Mouse (Mus musculus) left cerebral cortex, postnatal 25 days (tissue): Measurements from ENCODE around the gene Hcar2. TPM values are rescaled to one million over a fixed set of nuclear protein-coding genes. Genes with fewer than 3 reads are reported as not detected.

ENCODE experiments used
- DNase-seq, 2 experiments: peaks; one replicate each; pipeline ENCODE4 v3.0.0; 2022; ENCODE audit warnings: low spot score in 2 of 2, mixed read lengths in 1 of 2
- intact Hi-C: fragments of 180-260 bp; cut with DNase I; formaldehyde crosslinking; loops from one replicate; pipeline ENCODE4 v1.15.1; 2025
- total RNA-seq, 2 experiments: library from RNA; stranded (reverse); gene quantifications; 2 replicates each; pipeline ENCODE4 v1.2.3; 2021

Gene Hcar2
- total RNA-seq, 2 experiments from 2014 or later = not detected

DNA sequence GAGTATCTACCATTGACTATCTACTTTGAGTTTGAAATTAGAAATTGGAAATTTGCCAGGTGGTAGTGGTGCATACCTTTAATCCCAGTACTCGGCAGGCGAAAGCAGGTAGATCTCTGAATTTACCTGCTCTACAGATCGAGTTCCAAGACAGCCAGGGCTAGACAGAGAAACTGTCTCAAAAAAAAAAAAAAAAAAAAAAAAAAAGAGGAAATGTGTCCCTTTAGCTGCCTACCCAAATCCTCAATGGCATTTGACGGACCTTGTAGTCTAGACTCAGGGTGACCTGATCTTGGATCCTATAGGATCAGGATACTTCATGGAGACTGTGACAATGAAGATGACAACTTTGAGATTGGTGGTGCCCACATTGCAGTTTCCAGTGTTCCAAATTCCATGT lies 1.2 kb upstream of the Hcar2 start:
- no peak for DNase-seq
- intact Hi-C loops = no loop called here

DNA sequence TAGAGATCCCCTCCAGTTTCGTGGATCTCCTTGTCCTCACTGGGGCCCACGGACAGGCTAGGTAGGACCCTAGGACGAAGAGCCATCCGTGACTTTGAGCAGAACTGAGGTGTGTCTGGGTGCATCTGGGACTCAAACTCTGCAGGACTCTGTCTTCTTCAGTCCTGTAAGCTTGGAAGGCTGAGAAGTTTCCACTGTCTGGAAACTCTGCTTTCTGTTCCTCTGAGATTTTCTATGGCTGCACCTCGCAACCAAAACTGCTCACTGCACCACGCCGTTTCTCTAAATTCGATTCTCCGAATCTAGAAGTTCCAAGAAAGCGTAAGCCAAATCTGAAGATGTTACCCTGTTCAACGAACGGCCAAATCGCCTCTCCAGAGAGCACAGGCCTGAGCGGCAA lies 1.4 kb downstream of the Hcar2 start:
- no peak for DNase-seq
- intact Hi-C loops = no loop called here

- intact Hi-C loops = no loop called here
- DNase-seq = peak in 1 of 2 experiments; percentile 20
These were observed 2.6 kb downstream of the Hcar2 start for GRCm38 (mm10) chr5:123862374-123863350.

- intact Hi-C loops = no loop called here
- no peak for DNase-seq
These were observed 6.5 kb downstream of the Hcar2 start for GRCm38 (mm10) chr5:123858798-123859197.

DNA sequence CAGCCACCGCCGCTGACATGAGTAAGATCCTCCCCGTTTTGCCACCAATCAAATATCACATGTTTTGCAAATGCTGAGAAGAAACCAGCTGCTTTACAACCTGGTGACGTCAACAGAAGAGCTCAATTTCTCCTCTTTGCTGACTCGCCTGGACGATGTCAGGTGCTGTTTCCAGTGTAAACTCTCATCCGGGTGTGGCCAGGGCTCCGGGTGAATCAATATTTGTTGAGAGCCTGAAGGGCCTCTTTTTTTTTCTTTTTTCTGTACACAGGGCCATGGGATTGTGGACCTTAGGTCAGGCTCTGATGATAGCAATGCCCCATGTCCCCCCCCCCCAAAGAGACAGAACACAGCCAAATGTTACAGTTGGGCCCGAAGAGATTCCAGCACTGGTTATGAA lies 10.8 kb downstream of the Hcar2 start:
- intact Hi-C loops = no loop called here
- DNase-seq = no peak

DNA sequence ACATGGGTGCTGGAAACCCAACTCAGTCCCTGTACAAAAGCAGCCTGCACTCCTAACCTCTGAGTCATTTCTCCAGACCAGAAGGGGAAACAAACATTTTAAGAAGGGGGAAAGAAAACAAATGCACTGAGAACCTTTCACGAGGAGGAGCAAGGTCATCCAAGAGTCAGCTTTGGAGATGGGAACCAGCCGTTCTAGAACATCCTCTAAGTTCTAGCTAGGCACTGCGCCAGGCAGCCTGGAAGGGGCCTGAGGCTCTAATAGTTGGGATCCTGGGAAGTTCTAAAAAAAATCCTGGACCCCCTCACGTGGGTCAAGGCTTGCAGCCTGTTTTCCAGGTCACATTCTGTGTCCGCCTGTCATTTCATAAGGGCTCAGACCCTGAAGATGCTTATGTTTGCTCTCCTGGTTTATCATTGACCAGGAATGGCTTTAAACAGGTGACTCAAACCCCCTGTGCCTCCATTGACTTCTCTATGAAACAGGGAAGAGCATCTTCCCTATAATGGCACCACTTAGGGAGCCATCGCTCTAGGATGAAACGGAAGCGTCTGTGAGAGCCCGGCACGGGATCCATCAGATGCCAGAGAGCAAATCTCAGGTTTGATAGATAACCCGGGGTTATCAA lies 11.3 kb downstream of the Hcar2 start:
- intact Hi-C loops = no loop called here
- no peak for DNase-seq

GRCm38 (mm10) chr5:123851398-123851797 lies 13.9 kb downstream of the Hcar2 start:
- intact Hi-C loops = no loop called here
- no peak for DNase-seq

GRCm38 (mm10) chr5:123844316-123844715 lies 21.0 kb downstream of the Hcar2 start:
- intact Hi-C loops = no loop called here
- DNase-seq = no peak

DNA sequence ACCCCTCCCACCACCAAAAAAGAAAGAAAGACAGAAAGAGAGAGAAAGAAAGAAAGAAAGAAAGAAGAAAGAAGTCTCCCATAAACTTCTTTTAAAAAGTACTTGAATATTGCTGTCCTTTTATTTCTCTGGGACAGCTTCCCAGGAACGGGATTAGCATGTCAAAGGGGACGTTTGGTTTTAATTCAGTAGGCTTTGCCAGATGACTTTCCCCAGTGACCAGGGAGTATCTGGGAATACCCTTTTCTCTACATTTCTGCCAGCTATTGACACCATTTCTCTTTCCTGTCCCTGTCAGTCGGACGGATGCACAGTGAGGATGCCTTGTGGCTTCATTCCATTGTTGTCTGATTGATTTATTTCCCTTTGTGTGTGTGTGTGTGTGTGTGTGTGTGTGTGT lies 21.5 kb downstream of the Hcar2 start:
- no peak for DNase-seq
- intact Hi-C loops = no loop called here

- no peak for DNase-seq
- intact Hi-C loops = no loop called here
These were observed 22.4 kb downstream of the Hcar2 start for GRCm38 (mm10) chr5:123842935-123843282.

GRCm38 (mm10) chr5:123842221-123842934 lies 22.9 kb downstream of the Hcar2 start:
- intact Hi-C loops = no loop called here
- no peak for DNase-seq

- no peak for DNase-seq
- intact Hi-C loops = no loop called here
These were observed 27.9 kb downstream of the Hcar2 start for GRCm38 (mm10) chr5:123837371-123837770.

GRCm38 (mm10) chr5:123834836-123835235 lies 30.5 kb downstream of the Hcar2 start:
- intact Hi-C loops = no loop called here
- no peak for DNase-seq

DNA sequence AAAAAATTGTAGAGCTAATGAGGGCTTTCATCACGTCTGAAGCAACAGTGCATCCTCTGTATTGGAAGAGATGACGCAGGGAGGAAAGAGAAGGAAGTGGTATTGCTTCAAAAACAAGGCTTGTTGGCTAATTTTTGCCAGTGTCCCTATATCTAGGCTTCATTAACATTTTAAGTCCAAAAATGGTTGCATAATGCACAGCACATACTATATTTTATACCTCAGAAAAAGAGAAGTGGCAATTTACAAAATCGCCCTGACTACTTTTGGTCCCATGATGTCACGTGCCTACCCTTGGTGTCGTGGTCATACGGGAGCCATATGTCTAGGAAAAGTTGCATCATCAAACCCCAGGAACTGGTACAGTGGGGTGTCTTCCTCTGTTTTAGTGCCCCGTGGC lies 33.0 kb downstream of the Hcar2 start:
- intact Hi-C loops = no loop called here
- DNase-seq = no peak

GRCm38 (mm10) chr5:123827659-123828091 lies 37.6 kb downstream of the Hcar2 start:
- intact Hi-C loops = loop anchor here (2.0 to 10.0 kb wide), 2 partner anchors 79 to 257 kb away; partner anchors contain the start of gene Denr
- DNase-seq = peak; percentile 19 to 62

- DNase-seq = no peak
- intact Hi-C loops = loop anchor here (10.0 kb wide), 1 partner anchor 262 kb away; no protein-coding TSS in a partner anchor
These were observed 42.6 kb downstream of the Hcar2 start for GRCm38 (mm10) chr5:123822706-123823105.

- intact Hi-C loops = loop anchor here (10.0 kb wide), 1 partner anchor 264 kb away; no protein-coding TSS in a partner anchor
- no peak for DNase-seq
These were observed 44.1 kb downstream of the Hcar2 start for GRCm38 (mm10) chr5:123821264-123821571.

- no peak for DNase-seq
- intact Hi-C loops = loop anchor here (10.0 kb wide), 1 partner anchor 264 kb away; no protein-coding TSS in a partner anchor
These were observed 44.6 kb downstream of the Hcar2 start for GRCm38 (mm10) chr5:123820501-123821263.

- intact Hi-C loops = loop anchor here (5.0 kb wide), 1 partner anchor 72 kb away; the partner anchor contains the start of genes Kntc1 and Rsrc2
- peak; percentile 65 to 93 for DNase-seq
These were observed 46.2 kb downstream of the Hcar2 start for GRCm38 (mm10) chr5:123818941-123819577.
